Mouse (Mus musculus) liver, adult 2 months (tissue): ENCODE results near the gene Phf5a.

Source experiments
- CTCF ChIP-seq: fragments of 200-500 bp; IDR thresholded peaks from 2 replicates; pipeline ENCODE4 v1.5.1; 2011; ENCODE audit warnings: low read depth, low read length, control low read depth
- POLR2A ChIP-seq: fragments of 200-500 bp; IDR thresholded peaks from 2 replicates; pipeline ENCODE4 v1.6.1; 2011; ENCODE audit warnings: low read length, control low read depth; ENCODE audit not compliant: insufficient read depth; ENCODE audit errors: extremely low read depth

- no peak for TF ChIP-seq CTCF
- no peak for TF ChIP-seq POLR2A
Observed at GRCm38 (mm10) chr15:81897607-81898285, 26.0 kb upstream of the Phf5a start.
